Comparison of ENCODE assay signal across 1 mouse cellular context in the genomic region with DNA sequence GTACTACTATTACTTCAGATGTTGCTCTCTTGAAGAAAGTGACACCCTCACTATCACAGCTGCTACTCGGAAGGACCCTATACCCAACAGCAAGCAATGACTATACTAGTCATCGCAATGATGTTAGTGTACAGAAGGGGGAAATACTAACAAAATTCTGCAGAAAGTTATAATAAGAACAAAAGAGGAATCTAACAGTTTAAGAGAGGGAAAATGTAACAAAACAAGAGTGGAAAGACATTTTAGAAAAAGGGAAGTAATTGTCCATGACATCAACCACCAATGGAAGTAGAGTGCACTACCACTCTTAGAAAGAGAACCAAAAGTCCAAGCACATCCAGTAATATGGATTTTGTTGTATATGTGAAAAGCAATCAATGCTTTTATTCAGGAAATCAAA.
TF ChIP-seq lines count a peak whose summit lies in the region.

No protein-coding gene starts in this region.

TF ChIP-seq in MEL, 35 proteins besides CTCF, POLR2A, EP300 and RAD21 (continued from another document):
- no peak for TF ChIP-seq TCF12 (IDR thresholded peaks at IDR 0.05; ENCODE audit: low read depth, low read length)
- TF ChIP-seq KAT2A (conservative IDR thresholded peaks at IDR 0.05; ENCODE audit: low read depth, low read length) = no peak
- no peak for TF ChIP-seq TBP (IDR thresholded peaks at IDR 0.05; ENCODE audit: low read depth, low read length)
- TF ChIP-seq GABPA (IDR thresholded peaks at IDR 0.05; ENCODE audit: low read depth, low read length) = no peak
- TF ChIP-seq UBTF (IDR thresholded peaks at IDR 0.05; ENCODE audit: borderline replicate concordance, insufficient read depth, low read depth, low read length) = no peak
- TF ChIP-seq JUND (IDR thresholded peaks at IDR 0.05; ENCODE audit: low read depth, low read length) = no peak
- TF ChIP-seq SIN3A (IDR thresholded peaks at IDR 0.05; ENCODE audit: low read length) = no peak
- TF ChIP-seq POLR2AphosphoS5 (IDR thresholded peaks at IDR 0.05; ENCODE audit: borderline replicate concordance, low read depth, low read length) = no peak
